Mouse (Mus musculus): ENCODE measurements around the gene Hmgcl. TPM values are rescaled to one million over a fixed set of nuclear protein-coding genes. Genes with fewer than 3 reads are reported as not detected.

Gene Hmgcl
- 50.6 and 58.5 TPM in 2 replicates for polyA plus RNA-seq (2015; fragmentation: Nextera tagmentation; extraction: Ambion mirVana)

DNA sequence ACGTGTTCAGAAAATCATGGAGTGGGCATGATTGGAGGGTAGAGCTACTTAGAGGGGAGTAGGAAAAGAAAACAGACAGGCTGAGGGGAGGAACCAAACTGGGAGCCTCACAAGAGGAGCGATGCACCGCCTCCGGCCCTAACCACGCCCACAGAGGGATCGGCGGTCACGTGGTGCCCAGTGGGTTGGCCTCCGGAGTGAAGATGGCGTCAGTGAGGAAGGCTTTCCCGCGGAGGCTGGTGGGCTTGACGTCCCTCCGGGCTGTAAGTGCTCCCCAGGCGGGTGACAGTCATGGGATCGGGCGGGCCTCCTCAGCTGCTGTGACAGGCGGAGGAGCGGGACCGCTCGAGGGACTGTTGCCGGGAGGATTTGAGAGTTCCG is at the start of gene Hmgcl:
Gene Hmgcl, plus strand, starts transcription at position 171 of the 381 bp plus-strand sequence.

GRCm38 (mm10) chr4:135920304-135921241 is 25.7 kb upstream of the Hmgcl start, which contains the start of gene Fuca1:
TSS of gene Fuca1 (plus strand) at chr4:135920735.

GRCm38 (mm10) chr4:135963457-135964193 is 17.4 kb downstream of the Hmgcl start, which contains the start of gene Gale:
TSS of gene Gale (plus strand) at chr4:135963727.

DNA sequence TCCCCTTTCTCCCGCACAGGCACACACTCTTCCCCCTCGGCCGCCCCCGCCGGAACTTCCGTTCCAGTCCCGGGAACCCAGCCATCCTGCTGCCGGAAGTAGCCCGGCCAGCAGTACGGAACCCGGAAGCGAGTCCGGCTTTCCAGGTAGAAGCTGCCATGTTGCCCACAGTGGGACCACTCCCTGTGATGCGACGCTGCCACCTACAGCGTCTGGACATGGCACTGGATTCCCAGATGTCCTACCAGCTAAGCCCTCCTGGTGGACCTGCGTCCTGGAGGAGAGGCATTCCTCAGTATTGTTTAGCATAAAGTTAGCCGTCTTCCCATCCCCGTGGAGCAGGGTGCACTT is 26.3 kb downstream of the Hmgcl start, which contains the start of gene Lypla2:
Gene Lypla2, minus strand, starts transcription at position 71 of the 351 bp plus-strand sequence.

DNA sequence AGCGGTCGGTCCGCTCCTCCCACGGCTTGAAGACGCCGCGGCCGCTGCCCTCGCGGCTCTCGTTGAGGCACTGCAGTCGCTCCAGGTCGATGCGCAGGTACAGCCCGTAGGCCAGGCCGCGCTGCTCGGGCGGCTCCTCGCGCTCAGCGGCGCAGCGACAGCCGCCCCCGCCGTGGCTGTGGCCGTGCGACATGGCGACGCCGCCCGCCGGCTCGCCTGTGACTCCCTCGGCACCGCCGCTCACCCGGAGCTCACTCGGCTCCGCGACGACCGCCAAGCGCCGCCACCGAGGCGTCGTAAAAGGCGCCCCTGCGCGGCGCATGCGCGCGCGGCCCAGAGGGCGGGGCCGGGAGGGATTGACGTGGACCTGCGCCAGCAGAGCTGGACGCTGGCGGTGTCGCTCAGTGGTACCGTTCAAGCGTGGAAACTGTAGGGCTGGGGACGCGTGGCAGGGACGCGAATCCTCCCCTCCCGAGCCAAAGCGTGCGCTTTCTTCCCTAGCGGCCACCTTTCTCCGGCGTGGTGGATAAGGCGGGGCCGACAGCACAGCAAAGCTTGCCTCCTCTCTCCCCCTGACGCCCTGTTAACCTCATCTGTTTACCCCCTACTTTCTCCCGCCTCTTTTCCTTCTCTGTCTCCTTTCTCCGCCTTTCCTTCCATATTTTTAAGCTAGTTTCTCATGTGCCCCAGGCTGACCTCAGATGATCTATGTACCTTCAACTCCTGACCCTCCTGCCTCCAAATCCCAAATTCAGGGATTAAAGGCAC is 40.9 kb downstream of the Hmgcl start, which contains the start of gene Pithd1:
Gene Pithd1, minus strand, starts transcription at position 322 of the 768 bp plus-strand sequence.

Other genes with a start within 250 kb of the Hmgcl start
- gene Il22ra1, start 218.3 kb upstream of the Hmgcl start, polyA plus RNA-seq (2015; fragmentation: Nextera tagmentation; extraction: Ambion mirVana) = 0.37 and 0.52 TPM in 2 replicates
- 0.11 and 0.12 TPM in 2 replicates for gene Myom3, start 186.7 kb upstream of the Hmgcl start, polyA plus RNA-seq (2015; fragmentation: Nextera tagmentation; extraction: Ambion mirVana)
- gene Srsf10, start 90.7 kb upstream of the Hmgcl start, polyA plus RNA-seq (2015; fragmentation: Nextera tagmentation; extraction: Ambion mirVana) = 85.6 and 105 TPM in 2 replicates
- 66.4 and 75.1 TPM in 2 replicates for gene Pnrc2, start 72.6 kb upstream of the Hmgcl start, polyA plus RNA-seq (2015; fragmentation: Nextera tagmentation; extraction: Ambion mirVana)
- 0.14 and 0.44 TPM in 2 replicates for gene Cnr2, start 51.1 kb upstream of the Hmgcl start, polyA plus RNA-seq (2015; fragmentation: Nextera tagmentation; extraction: Ambion mirVana)
- gene Fuca1, start 25.7 kb upstream of the Hmgcl start, polyA plus RNA-seq (2015; fragmentation: Nextera tagmentation; extraction: Ambion mirVana) = 46.9 and 63.5 TPM in 2 replicates
- gene Gale, start 17.3 kb downstream of the Hmgcl start, polyA plus RNA-seq (2015; fragmentation: Nextera tagmentation; extraction: Ambion mirVana) = 25.0 and 36.9 TPM in 2 replicates
- gene Lypla2, start 26.2 kb downstream of the Hmgcl start, polyA plus RNA-seq (2015; fragmentation: Nextera tagmentation; extraction: Ambion mirVana) = 59.6 and 61.4 TPM in 2 replicates
- 31.2 and 35.1 TPM in 2 replicates for gene Pithd1, start 40.8 kb downstream of the Hmgcl start, polyA plus RNA-seq (2015; fragmentation: Nextera tagmentation; extraction: Ambion mirVana)
- 21.9 and 23.1 TPM in 2 replicates for gene Eloa, start 75.3 kb downstream of the Hmgcl start, polyA plus RNA-seq (2015; fragmentation: Nextera tagmentation; extraction: Ambion mirVana)
- gene Rpl11, start 107.0 kb downstream of the Hmgcl start, polyA plus RNA-seq (2015; fragmentation: Nextera tagmentation; extraction: Ambion mirVana) = 334 and 353 TPM in 2 replicates
- 231 and 234 TPM in 2 replicates for gene Id3, start 197.0 kb downstream of the Hmgcl start, polyA plus RNA-seq (2015; fragmentation: Nextera tagmentation; extraction: Ambion mirVana)
- gene E2f2, start 225.9 kb downstream of the Hmgcl start, polyA plus RNA-seq (2015; fragmentation: Nextera tagmentation; extraction: Ambion mirVana) = 1.6 and 2.3 TPM in 2 replicates